Mouse (Mus musculus) megakaryocyte progenitor cell, adult 5-6 weeks (primary cell): Measurements from ENCODE around the gene Lrrc4. TPM values are rescaled to one million over a fixed set of nuclear protein-coding genes. Genes with fewer than 3 reads are reported as not detected.

ENCODE experiments used
- ATAC-seq: replicated peaks from 2 replicates; pipeline ENCODE4 v1.8.0; 2016; ENCODE audit warnings: mild to moderate bottlenecking, moderate TSS enrichment, inconsistent platforms; ENCODE audit not compliant: poor library complexity
- total RNA-seq, 2 experiments: library from RNA; stranded (forward) in 1 of 2; stranded (reverse) in 1 of 2; fragments of 157-497, 149-512 nt in 1 of 2; fragments of 200-1000 nt in 1 of 2; gene quantifications; 2 replicates each; pipeline versions ENCODE4 v1.2.3 to v1.2.4; 2015 to 2017

Gene Lrrc4
- total RNA-seq, 2 experiments from 2014 or later, result not detected

GRCm38 (mm10) chr6:28855442-28855841, 23.9 kb upstream of the Lrrc4 start:
- no peak for ATAC-seq

- no peak for ATAC-seq
These were observed 23.1 kb upstream of the Lrrc4 start for GRCm38 (mm10) chr6:28854598-28854997.

DNA sequence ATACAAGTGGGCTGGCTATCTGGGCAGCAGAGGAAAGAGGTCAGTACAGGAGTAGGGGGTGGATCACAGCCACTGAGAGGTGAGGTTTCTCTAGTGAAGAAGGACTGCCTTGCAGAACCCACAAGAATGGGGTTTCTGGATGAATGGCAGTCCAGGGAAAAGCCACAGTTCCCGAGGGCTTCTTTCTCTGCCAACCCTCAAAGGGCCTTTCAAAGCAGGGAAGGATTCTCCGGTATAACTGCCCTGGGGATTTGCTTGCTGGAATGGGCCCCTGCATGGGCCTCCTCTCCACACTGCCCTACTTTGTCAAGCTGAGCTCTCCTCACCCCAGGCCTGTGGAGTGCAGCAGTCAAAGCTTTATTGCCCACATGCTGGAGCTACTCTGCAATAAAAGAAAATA, 22.1 kb upstream of the Lrrc4 start:
- ATAC-seq, result no peak

DNA sequence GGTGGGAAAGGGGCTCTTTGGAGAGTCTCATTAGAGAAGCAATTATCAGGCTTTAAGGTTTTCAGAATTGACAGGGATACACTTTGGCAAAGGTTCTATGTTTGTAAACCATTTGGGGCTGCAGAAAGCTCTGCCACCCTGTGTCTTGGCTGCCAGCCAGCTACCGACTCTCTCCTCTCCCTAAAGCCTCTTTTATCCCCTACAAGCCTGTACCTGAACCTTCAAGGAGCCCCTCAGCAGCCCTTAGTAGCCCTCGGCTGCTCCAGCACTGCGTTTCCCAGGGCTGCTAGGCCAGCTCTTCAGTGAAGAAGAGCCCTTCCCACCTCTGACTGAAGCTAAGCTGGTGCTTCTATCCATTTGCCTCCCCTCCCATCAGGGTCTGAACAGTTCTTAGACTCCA, 21.6 kb upstream of the Lrrc4 start:
- no peak for ATAC-seq

DNA sequence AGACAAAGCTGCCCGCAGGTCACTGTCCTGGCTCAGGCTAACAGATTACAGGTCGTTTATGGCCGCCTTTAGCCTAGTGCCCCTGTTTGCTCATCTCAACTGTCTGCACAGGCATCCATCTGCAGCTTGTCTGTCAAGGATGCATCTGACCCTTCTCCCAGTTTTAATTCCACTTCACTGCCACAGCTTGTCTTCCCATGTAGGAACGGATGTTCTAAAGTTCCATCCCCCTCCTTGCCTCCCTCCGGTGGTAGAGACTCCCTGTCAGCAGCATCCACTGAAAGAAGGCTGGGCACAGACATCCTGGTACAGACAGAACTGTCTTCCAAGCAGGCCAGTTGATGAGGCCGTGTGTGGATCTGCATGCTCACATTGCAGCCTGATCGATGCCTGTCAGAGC, 20.8 kb upstream of the Lrrc4 start:
- no peak for ATAC-seq

DNA sequence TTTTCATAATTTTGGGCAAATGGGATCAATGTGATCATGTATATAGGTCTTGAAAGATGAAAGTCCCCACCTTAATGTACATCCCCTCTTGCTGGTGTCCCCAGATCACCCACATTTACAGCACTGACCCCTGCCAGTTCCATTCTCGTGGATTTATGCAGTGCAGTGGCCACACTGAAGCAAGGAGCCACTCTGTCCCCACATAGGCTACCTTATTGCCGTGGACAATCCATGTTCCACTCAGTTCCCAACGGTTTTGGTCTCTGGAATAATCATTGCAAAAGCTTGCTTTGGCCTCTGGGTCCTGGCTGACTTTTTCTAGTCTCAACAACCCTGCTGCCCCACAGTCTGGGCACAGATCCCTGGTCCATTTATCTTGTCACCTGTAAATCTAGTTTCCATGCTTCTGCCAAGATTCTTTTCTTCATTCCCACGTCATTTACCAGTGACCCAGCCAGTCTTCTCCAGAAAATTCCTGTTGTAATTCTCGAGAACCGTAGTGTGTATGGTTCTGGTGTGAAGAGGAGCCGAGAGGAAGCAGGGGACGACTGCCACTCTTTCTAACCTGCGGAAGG, 18.9 kb upstream of the Lrrc4 start:
- no peak for ATAC-seq

DNA sequence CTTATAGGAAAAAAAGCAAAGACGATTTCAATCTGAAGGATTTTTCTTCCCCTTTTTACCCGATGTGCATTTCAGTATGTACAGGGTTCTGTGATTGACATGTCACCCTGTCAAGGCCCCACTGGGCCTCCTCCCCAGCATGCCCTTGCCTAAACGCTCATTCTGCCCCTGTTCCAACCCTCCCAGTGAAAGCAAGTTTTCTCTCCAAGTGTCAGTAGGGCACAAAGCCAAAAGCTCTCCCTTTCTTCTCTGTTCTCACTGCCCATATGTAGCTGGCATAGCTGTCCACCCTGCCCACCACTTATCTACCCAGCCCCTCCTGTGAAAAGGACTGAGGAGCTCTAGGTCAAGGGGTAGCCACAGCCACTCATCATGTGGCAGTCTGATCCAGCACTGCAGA, 17.8 kb upstream of the Lrrc4 start:
- ATAC-seq, result no peak

DNA sequence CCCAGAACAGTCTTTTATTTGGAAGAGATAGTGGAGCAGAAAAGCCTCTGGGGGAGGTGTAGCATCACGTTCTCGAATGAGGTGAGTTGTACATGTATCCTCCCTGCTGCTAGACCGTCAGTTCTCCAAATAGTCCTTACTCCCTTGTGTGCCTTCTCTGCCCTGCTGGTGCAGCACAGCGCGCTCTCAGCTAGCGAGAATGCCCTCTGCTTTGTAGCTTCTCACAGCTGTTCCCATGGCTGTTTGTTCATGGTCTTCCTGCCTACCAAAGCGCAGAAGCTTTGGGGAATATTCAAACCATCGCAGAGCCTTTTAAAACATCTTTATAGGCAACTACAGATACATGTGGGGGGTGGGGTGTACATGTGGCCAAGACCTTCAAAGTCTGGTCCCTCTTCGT, 17.3 kb upstream of the Lrrc4 start:
- ATAC-seq, result no peak

DNA sequence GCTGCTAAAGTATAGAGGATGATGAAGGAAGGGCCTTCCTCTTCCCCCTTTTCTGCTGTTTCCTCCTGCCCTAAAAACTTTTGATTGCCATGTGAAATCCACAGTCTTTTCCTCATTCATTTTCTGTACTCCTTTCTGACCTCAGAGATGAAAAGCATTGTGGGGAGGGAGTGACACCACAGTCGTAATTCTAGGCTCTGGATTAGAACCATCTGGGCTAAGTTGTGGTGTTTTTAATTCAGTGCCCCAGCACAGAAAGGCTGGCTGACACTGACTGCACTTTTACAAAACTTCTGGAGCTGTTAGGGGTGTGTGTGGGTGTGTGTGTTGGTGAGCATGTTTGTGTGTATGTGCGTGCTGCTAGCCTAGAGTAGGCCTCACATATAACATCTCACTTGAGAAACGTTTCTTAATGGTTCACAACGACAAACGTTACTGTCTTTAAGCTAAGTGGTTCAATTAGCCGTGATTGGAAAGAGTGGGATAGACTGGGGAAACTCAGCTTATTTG, 16.8 kb upstream of the Lrrc4 start:
- no peak for ATAC-seq

DNA sequence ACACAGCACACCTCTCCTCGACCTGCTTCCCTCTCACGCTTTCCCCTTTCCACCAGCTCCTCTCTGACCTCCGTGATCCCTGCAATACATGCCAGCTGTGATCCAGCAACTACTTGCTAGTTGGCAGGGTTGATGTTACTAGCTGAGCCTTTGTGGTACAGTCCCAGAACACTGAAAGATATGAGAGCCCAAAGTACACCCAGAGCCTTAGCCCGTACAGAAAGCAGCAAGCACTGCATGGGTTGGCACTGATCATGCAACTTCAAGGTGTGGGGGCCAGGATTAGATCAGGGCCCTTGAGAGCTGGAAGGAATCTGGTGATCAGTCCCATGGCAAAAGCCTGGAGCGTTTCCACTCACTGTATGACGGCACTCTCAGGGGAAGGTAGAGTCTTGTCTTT, 16.1 kb upstream of the Lrrc4 start:
- no peak for ATAC-seq

GRCm38 (mm10) chr6:28845610-28846009, 14.1 kb upstream of the Lrrc4 start:
- ATAC-seq, result no peak

DNA sequence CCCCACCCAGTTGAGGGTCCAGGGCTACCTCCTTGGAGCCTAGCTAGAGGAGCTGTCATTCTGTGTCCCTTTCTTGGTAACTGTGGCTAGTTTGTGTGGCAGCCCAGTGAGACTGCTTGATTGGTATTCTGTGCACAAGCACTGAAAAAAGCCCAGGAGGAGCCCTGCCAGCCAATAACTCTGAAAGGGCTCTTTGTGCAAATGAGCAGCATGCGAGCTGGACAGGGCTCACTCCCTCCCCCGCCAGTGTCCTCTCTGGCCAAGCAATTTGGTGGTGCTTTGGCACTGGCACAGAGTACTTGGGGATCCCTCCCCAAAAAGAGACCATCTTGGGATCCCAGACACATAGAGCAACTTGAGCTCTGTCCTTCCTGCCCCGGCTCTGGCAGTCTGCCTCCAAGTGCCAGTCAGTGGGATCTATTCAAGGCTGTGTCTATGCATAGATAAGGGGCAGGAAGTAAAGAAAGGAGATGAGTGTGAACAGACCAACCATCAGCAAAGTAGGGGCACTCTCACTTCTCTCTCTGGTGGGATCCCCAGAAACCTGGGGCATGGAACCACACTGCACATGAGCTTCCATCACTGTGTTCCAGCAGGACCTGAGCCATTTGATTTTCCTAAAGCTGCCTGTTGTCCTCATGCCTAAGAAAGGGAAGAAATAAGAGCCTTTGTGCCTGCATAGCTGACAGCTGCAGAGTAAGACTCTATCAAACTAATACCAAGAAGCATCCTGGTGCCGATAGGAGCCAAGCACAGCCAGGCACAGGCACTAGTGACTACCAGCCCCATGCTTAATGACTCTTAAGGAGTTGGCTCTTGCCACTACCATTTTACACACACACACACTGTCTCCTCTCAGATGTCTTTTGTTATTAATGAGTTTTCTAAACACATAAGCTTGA, 11.1 kb upstream of the Lrrc4 start:
- ATAC-seq, result peak; percentile 61

DNA sequence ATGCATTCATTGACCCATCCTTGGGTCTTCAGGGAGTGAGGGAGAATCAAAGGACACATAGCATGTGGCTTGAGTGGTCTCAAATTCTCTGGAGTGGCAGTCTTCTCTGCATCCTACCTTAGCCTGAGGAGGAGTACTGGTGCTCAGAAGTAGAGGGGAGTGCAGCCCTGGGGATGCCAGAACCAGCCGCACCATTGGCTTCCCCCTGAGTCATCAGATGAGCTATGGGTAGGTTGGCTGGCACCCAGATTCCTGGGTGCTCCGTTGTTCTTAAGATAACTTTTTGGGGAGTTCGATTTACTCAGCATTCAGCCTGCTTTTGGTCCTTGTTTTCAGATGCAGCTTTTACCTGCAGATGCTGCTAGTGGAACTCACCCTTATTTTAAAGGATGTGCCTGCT, 10.0 kb upstream of the Lrrc4 start:
- no peak for ATAC-seq

DNA sequence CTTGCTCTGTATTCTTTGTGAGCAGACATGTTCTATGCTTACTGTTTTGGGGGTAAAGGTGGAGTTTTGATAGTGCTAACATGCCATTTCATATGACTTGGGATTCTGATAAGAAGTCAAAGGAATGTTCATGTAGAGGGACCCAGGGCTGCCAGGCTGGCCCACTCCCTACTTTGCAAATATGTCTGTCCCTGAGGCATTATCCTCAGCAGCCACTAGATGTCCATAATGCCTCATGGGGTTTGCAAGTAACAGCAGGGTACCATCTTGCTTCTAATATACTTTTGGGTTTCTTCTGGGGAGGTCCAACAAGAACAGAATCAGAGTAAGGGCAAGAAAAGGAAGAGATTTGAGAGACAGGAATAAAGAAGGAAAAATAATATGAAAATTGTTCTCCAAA, 5.1 kb upstream of the Lrrc4 start:
- no peak for ATAC-seq

DNA sequence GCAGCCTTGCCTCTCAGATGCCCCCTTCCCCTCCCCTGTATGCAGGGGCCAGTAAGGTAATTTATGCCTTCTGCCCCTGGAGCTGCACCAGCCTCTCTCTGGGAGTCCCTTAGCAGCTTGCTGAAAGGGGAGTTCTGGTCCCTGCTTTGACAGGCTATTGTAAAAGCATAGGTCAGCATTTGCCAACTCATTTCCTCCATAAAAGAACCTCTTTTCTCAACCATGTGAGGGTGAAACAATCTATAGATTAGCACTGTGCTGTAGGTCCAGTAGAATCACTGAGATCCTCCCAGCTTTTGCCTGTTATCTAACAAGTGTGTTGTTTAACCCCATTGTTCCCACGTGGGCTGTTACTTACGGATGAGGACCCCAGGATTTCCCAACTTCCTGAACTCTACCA, 2.5 kb upstream of the Lrrc4 start:
- ATAC-seq, result no peak

DNA sequence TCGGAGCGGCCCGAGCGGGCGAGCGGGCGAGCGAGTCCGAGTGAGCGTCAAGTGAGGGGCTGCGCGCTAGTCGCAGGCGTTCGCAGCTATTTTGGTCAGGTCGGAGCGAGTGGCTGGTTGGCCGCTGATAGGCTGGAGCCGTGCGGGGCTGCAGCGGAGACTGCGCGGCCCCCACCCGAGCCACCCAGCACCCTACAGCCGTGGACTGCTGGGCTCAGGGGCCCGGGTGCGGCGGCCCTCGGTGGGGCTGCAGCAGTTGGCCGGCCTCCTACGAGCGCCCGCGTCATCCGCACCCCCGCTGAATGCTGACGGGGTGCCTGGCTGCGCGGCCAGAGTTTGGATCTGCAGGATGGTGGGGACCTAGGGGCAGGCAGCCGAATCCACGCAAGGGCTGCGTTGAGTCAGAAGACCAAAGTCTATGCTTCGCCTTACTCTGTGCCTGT, 1.9 kb upstream of the Lrrc4 start:
- ATAC-seq, result 0 out of 2 replicates have a peak, but pooled peaks have one; percentile 14

- peak; percentile 27 for ATAC-seq
These were observed 1.3 kb upstream of the Lrrc4 start for GRCm38 (mm10) chr6:28832751-28833291.

DNA sequence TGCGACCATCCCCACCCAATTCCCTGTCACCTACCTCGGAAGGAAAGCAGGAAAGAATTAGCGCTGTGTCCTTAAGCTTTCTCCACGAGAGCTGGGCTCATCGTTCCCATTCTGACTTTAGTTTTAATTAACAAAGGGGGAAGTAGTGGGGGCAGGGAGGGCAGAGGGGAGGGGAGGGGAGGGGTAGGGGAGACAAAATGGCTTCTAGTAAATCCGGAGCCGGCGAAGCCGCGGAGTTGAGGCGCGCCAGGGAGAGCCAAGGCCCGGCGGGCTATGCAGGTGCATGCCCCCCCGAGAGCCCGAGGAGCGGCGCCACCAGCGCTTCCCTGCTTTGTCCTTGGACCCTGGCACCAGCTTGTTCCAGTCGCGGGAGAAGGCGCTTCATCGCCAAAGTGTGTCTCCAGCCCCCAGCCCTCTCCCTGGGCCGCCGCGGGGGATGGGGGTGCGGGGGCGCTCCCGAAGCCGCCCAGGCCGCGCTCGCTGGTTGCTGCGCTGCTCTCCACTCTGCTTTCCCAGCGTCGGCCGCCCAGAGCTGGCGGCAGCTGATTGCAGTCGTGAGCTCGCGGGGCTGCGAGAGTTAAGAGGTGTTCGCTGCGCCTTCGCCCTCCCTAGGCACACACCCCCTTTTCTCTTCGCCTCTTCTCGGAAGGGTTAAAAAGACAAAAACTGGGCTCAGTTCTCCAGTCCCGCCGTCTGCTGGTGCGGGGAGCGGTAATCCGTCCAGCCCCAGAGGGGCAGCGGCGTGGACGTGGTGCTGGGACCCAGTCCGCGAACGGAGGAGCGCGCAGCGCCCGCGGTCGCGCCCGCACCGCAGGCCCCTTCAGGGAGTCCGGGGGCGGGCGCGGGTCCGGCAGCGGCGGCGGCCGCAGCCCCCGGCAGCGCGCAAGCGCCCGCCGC, 555 bp upstream of the Lrrc4 start:
- ATAC-seq, result peak; percentile 60

- no peak for ATAC-seq
These were observed 1.2 kb downstream of the Lrrc4 start for GRCm38 (mm10) chr6:28830306-28830705.

DNA sequence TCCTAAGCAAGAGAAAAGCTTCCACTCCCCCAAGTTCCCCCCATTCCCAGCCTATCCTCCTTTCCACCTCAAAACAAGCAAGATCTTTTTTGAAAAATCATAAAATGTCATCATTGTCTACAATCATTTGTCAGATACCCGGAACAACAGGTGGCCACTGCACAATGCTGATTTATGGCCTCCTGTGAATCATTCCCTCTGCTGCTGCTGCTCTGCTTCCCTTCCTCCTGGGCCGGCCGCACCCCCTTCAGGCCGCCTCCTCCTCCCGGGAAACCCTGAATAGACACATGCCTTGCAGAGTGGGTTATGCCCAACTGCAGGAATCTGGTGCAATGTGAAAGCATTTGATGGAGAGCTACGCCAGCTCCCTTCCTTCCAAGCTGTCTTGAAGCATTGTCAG, 3.0 kb downstream of the Lrrc4 start:
- no peak for ATAC-seq

- no peak for ATAC-seq
These were observed 4.0 kb downstream of the Lrrc4 start for GRCm38 (mm10) chr6:28827565-28827964.
